Mouse (Mus musculus) thymus, adult 2 months (tissue): ENCODE data around the gene Kif6. TPM values are rescaled to one million over a fixed set of nuclear protein-coding genes. Genes with fewer than 3 reads are reported as not detected.

Source experiments
- DNase-seq: peaks from one replicate; pipeline ENCODE4 v3.0.0; 2021
- H3K27ac ChIP-seq: fragments of 200-500 bp; 2 replicates; pipeline ENCODE4 v1.5.1; 2012; ENCODE audit warnings: low read length, control low read depth; ENCODE audit not compliant: control insufficient read depth, insufficient read depth
- H3K27me3 ChIP-seq: fragments of 200-500 bp; 2 replicates; pipeline ENCODE4 v1.6.1; 2012; ENCODE audit warnings: mild to moderate bottlenecking, low read length, moderate library complexity, mixed read lengths; ENCODE audit not compliant: control insufficient read depth, insufficient read depth
- H3K36me3 ChIP-seq: fragments of 200-500 bp; 2 replicates; pipeline ENCODE4 v1.6.1; 2012; ENCODE audit warnings: mild to moderate bottlenecking, low read length, moderate library complexity; ENCODE audit not compliant: control insufficient read depth, insufficient read depth
- H3K4me1 ChIP-seq: fragments of 200-500 bp; replicated peaks from 2 replicates; pipeline ENCODE4 v1.6.1; 2012; ENCODE audit warnings: low read length; ENCODE audit not compliant: control insufficient read depth, insufficient read depth
- H3K4me3 ChIP-seq: fragments of 200-500 bp; 2 replicates; pipeline ENCODE4 v1.5.1; 2012; ENCODE audit warnings: mild to moderate bottlenecking, low read length, control low read depth, moderate library complexity; ENCODE audit not compliant: control insufficient read depth, insufficient read depth
- CTCF ChIP-seq: fragments of 200-500 bp; IDR thresholded peaks from 2 replicates; pipeline ENCODE4 v1.5.1; 2012; ENCODE audit warnings: mild to moderate bottlenecking, control low read depth, low read length, moderate library complexity, borderline replicate concordance; ENCODE audit not compliant: control insufficient read depth, poor library complexity, insufficient read depth; ENCODE audit errors: extremely low read depth
- POLR2A ChIP-seq: fragments of 200-500 bp; IDR thresholded peaks from 2 replicates; pipeline ENCODE4 v1.6.1; 2012; ENCODE audit warnings: mild to moderate bottlenecking, low read length, control low read depth, moderate library complexity; ENCODE audit not compliant: control insufficient read depth, poor library complexity, insufficient read depth; ENCODE audit errors: extremely low read depth
- WGBS: fragments of 180-500 bp; shearing (Covaris S2); methylation state at CpG from one replicate; pipeline ENCODE4 v1.1.7; 2018; 5-methylcytosine and 5-hydroxymethylcytosine counted together
- polyA plus RNA-seq: library from polyadenylated mRNA; depleted of rRNA; stranded (reverse); fragments of >200 nt; gene quantifications from 2 replicates; pipeline ENCODE4 v1.2.3, GENCODE M21; 2012

Gene Kif6
- polyA plus RNA-seq, 1 experiment: 0.54 TPM

DNA sequence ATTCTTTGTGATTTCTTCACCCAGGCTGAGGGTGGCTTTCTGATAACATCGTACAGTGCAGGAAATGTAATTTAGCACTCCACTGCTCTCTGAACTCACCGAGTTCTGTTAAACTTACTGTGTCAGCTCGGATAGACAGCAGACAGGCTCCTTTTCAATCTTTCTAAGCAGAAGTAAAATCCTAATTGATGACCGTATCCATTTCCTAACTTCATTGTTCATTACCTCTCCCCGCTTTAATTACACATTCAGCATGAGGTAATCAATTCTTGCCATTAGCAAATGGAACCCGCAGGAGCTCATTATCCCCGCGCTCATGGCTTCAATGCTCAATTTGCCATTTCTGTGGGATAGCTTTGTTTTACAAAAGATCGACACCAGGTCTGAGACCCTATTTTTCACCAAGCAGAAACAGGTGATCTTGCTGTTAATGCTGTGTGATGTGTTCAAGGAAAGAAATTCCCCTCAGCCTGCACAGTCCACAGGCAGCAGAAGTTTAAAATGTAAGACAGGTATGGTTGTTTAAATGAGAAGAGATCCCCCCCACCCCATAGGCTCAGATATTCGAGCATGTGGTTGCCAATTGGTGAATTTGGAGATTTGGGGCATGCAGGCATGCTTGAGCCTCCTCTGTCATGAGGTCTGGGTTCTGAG lies 152.9 kb downstream of the Kif6 start:
- no peaks in the 10 kb centered on the region for H3K27me3 ChIP-seq
- WGBS: 82% methylated on average over 10 of the region's 10 CpGs
- H3K27ac ChIP-seq: no peak overlapping the region
- TF ChIP-seq CTCF: no peak
- TF ChIP-seq POLR2A: no peak
- H3K4me3 ChIP-seq: no peak overlapping the region
- no peaks in the 10 kb centered on the region for H3K4me1 ChIP-seq
- no peak for DNase-seq
- H3K36me3 ChIP-seq: no peaks in the 10 kb centered on the region

DNA sequence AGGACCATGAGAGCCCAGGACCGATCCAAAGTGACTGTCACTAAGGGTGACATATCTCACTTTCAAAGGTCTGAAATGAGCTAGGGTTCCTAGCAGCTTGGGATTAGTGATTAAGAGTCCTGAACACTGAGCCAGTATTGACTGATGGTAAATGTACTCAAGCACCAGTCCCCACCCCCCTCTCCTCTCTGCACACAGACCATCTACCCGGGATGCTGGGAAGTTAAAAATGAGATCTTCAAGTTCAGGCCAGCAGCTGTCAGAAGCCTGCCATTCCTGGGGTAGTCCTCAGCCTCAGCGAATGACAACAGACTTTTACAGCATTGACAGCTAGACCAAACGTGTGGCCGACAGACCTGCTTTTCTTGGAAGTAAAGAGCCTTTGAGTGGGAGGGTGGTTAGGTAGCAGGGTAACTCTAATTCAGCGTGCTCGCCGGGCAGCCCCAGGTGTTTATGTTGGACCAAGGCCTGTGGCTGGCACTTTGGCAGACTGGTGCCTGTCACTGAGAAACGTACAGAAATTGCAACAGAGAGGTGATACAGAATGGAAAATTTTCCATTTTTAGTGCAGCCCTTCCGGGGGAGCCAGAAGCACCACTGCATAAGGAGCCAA lies 156.9 kb downstream of the Kif6 start:
- 87% methylated on average over 10 of the region's 10 CpGs for WGBS
- no peaks in the 10 kb centered on the region for H3K27me3 ChIP-seq
- no peak for TF ChIP-seq POLR2A
- no peak for TF ChIP-seq CTCF
- H3K4me3 ChIP-seq: no peak overlapping the region
- H3K27ac ChIP-seq: no peak overlapping the region
- no peak for DNase-seq
- no peaks in the 10 kb centered on the region for H3K4me1 ChIP-seq
- H3K36me3 ChIP-seq: no peaks in the 10 kb centered on the region

GRCm38 (mm10) chr17:49777115-49777839 lies 162.3 kb downstream of the Kif6 start:
- DNase-seq: no peak
- Histone ChIP-seq H3K27ac (no peak overlapping the region), H3K4me1 (no peaks in the 10 kb centered on the region), H3K4me3 (no peak overlapping the region), H3K27me3 (no peaks in the 10 kb centered on the region), H3K36me3 (no peaks in the 10 kb centered on the region)
- WGBS: 65% methylated on average over 13 of the region's 13 CpGs
- TF ChIP-seq POLR2A (no peak), CTCF (no peak)

DNA sequence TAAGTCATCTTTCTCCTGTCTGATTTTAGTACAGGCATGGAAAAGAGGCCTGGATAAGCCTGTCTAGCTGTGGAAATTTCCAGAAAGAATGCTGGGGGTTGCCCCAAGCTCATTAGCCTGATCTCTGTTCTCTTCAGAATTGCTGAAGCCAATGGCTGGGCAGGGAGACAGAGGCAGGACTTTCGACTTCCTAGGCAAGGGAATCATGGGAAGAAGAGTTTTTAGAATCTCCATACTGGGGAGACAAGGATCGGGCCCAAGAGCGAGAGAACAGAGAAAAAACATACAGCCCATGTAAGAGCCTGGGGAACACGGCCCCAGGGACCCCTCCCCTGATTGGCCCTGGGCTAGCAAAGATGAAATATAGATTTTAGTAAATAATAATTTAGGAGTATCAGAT lies 164.1 kb downstream of the Kif6 start:
- WGBS: 86% methylated on average over 4 of the region's 4 CpGs
- no peak for TF ChIP-seq CTCF
- no peak for TF ChIP-seq POLR2A
- no peaks in the 10 kb centered on the region for H3K36me3 ChIP-seq
- no peak overlapping the region for H3K27ac ChIP-seq
- H3K27me3 ChIP-seq: no peaks in the 10 kb centered on the region
- no peak overlapping the region for H3K4me3 ChIP-seq
- no peak for DNase-seq
- H3K4me1 ChIP-seq: no peaks in the 10 kb centered on the region

GRCm38 (mm10) chr17:49779576-49779975 lies 164.6 kb downstream of the Kif6 start:
- no peaks in the 10 kb centered on the region for H3K36me3 ChIP-seq
- 88% methylated on average over 3 of the region's 3 CpGs for WGBS
- H3K27me3 ChIP-seq: no peaks in the 10 kb centered on the region
- no peaks in the 10 kb centered on the region for H3K4me1 ChIP-seq
- no peak for DNase-seq
- H3K4me3 ChIP-seq: no peak overlapping the region
- no peak for TF ChIP-seq POLR2A
- H3K27ac ChIP-seq: no peak overlapping the region

GRCm38 (mm10) chr17:49785851-49786250 lies 170.9 kb downstream of the Kif6 start:
- no peaks in the 10 kb centered on the region for H3K4me1 ChIP-seq
- no peak overlapping the region for H3K4me3 ChIP-seq
- no peaks in the 10 kb centered on the region for H3K27me3 ChIP-seq
- WGBS: 88% methylated on average over 5 of the region's 5 CpGs
- TF ChIP-seq CTCF (no peak), POLR2A (no peak)
- no peak for DNase-seq
- H3K27ac ChIP-seq: no peak overlapping the region
- no peaks in the 10 kb centered on the region for H3K36me3 ChIP-seq

GRCm38 (mm10) chr17:49787351-49787750 lies 172.4 kb downstream of the Kif6 start:
- TF ChIP-seq POLR2A: no peak
- TF ChIP-seq CTCF: no peak
- H3K4me1 ChIP-seq: no peaks in the 10 kb centered on the region
- 87% methylated on average over 9 of the region's 9 CpGs for WGBS

More at GRCm38 (mm10) chr17:49787351-49787750, 172.4 kb downstream of the Kif6 start:
- Histone ChIP-seq H3K4me3 (no peak overlapping the region), H3K27me3 (no peaks in the 10 kb centered on the region), H3K36me3 (no peaks in the 10 kb centered on the region), H3K27ac (no peak overlapping the region)
- no peak for DNase-seq
